Mouse (Mus musculus): ENCODE results near the gene Nt5c3b. TPM values are rescaled to one million over a fixed set of nuclear protein-coding genes. Genes with fewer than 3 reads are reported as not detected.

Nt5c3b gene
- polyA plus RNA-seq, 1 experiment from 2014 or later, result 108 TPM

DNA sequence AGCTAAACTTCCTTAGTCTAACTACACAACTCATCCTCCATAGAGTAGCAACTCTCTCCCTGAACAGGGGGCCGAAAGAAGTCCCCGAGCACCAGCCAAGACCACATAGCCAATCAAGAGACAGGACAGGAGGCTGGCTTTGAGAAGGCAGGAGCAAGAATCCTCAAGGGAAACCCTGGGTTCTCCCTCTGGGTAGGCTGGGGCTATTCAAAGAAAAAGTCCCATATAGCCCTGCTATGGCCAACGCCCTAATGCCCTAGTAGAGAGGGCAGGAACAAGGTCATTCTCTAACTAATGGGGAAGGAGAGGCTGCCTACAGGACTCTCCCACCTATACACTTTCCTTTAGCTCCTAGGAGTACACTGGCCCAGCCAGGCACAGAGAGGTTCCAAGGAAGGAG is 56.6 kb downstream of the Nt5c3b start:
- Histone ChIP-seq H3K4me1 (ENCODE audit: control insufficient read depth, insufficient read depth, low read length) (peaks cover 28% of the 10 kb centered on the region), H3K4me3 (ENCODE audit: low read depth, low read length) (no peak overlapping the region), H3K4me2 (ENCODE audit: low read depth, low read length) (no peak overlapping the region), H3K9ac (ENCODE audit: low read depth, low read length) (no peak overlapping the region), H3K27ac (replicated peaks; ENCODE audit: low read depth, low read length) (no peak overlapping the region), H3K27me3 (replicated peaks; ENCODE audit: control insufficient read depth, insufficient read depth, low read length) (no peaks in the 10 kb centered on the region), H3K36me3 (ENCODE audit: control insufficient read depth, insufficient read depth, low read length) (peaks cover 59% of the 10 kb centered on the region), H3K9me3 (ENCODE audit: control insufficient read depth, low read length) (no peaks in the 10 kb centered on the region)
- 83% methylated on average over 3 of the region's 3 CpGs for WGBS
- DNase-seq (ENCODE audit: low spot score) (no peak), ATAC-seq (ENCODE audit: low read depth) (no peak)

DNA sequence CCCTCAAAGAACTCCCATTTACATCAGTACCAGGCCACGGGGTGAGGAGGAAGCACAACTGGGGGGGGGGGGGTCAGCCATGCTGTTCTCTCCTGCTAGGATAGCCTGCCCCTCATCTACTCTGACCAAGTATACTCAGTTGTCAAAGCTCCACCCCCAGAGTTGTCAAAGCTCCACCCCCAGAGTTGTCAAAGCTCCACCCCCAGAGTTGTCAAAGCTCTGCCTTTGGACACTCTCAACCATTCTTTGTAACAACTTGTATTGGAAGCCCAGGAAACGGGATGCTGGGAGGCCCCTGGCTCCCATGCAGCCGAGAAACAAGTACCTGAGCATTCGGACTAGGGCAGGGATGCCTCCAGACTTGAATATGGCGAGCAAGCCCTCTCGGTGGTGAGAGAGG is 58.9 kb downstream of the Nt5c3b start:
- Histone ChIP-seq H3K9me3 (ENCODE audit: control insufficient read depth, low read length) (no peaks in the 10 kb centered on the region), H3K4me1 (ENCODE audit: control insufficient read depth, insufficient read depth, low read length) (peaks cover 13% of the 10 kb centered on the region), H3K36me3 (ENCODE audit: control insufficient read depth, insufficient read depth, low read length) (peaks cover 81% of the 10 kb centered on the region), H3K27me3 (replicated peaks; ENCODE audit: control insufficient read depth, insufficient read depth, low read length) (no peaks in the 10 kb centered on the region), H3K9ac (ENCODE audit: low read depth, low read length) (no peak overlapping the region), H3K4me2 (ENCODE audit: low read depth, low read length) (no peak overlapping the region), H3K4me3 (ENCODE audit: low read depth, low read length) (no peak overlapping the region), H3K27ac (replicated peaks; ENCODE audit: low read depth, low read length) (no peak overlapping the region)
- ATAC-seq (ENCODE audit: low read depth) (no peak), DNase-seq (ENCODE audit: low spot score) (no peak)
- WGBS, result 76% methylated on average over 6 of the region's 6 CpGs

DNA sequence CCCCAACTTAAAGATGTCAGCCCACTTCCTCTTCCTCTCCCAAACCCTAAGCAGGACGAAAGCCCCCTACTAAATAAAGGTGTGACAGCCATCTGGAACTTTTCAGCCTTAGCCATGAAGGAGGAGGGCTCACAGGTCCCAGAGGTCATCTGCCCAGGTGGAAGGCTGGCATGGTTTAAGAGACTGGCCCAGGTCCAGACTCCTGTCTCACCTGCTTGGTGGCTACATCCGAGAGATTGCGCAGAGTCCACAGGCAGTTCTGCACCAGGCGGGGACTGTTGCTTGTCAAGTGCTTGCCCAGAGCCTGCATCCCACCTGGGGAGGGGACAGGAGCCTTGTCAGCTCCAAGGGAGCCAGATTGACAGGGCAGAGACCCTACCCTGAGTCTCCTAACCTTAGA is 62.3 kb downstream of the Nt5c3b start:
- no peak for DNase-seq (ENCODE audit: low spot score)
- Histone ChIP-seq H3K9me3 (ENCODE audit: control insufficient read depth, low read length) (no peaks in the 10 kb centered on the region), H3K36me3 (ENCODE audit: control insufficient read depth, insufficient read depth, low read length) (peaks cover 92% of the 10 kb centered on the region), H3K4me3 (ENCODE audit: low read depth, low read length) (no peak overlapping the region), H3K27ac (replicated peaks; ENCODE audit: low read depth, low read length) (no peak overlapping the region), H3K27me3 (replicated peaks; ENCODE audit: control insufficient read depth, insufficient read depth, low read length) (no peaks in the 10 kb centered on the region), H3K4me2 (ENCODE audit: low read depth, low read length) (no peak overlapping the region), H3K4me1 (ENCODE audit: control insufficient read depth, insufficient read depth, low read length) (no peaks in the 10 kb centered on the region), H3K9ac (ENCODE audit: low read depth, low read length) (no peak overlapping the region)
- ATAC-seq (ENCODE audit: low read depth), result no peak
- 90% methylated on average over 4 of the region's 4 CpGs for WGBS

DNA sequence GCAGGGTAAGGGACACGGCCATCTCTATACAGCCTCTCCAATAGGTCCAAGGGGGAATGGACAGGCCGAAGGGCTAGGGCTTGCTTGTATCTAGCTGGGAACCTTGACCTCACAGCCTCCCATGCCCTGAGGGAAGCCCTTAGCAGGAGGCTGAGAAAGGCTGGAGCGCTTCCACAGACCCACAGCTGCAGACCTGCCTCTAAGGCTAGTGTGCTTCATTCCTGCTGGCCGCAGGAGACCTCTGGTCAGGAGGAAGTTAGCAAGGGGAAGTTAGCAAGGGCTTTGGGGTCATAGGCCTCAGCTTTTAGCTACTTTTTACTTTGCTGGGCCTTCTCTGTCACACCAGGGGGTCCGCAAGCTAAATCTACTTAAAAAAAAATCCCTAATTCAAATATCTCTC is 63.2 kb downstream of the Nt5c3b start:
- H3K27ac ChIP-seq (replicated peaks; ENCODE audit: low read depth, low read length), result no peak overlapping the region
- peaks cover 92% of the 10 kb centered on the region for H3K36me3 ChIP-seq (ENCODE audit: control insufficient read depth, insufficient read depth, low read length)
- DNase-seq (ENCODE audit: low spot score), result no peak
- no peak for ATAC-seq (ENCODE audit: low read depth)
- H3K4me1 ChIP-seq (ENCODE audit: control insufficient read depth, insufficient read depth, low read length), result no peaks in the 10 kb centered on the region
- 85% methylated on average over 4 of the region's 5 CpGs for WGBS
- H3K9ac ChIP-seq (ENCODE audit: low read depth, low read length), result no peak overlapping the region
- no peak overlapping the region for H3K4me2 ChIP-seq (ENCODE audit: low read depth, low read length)
- no peak overlapping the region for H3K4me3 ChIP-seq (ENCODE audit: low read depth, low read length)
- H3K27me3 ChIP-seq (replicated peaks; ENCODE audit: control insufficient read depth, insufficient read depth, low read length), result no peaks in the 10 kb centered on the region
- H3K9me3 ChIP-seq (ENCODE audit: control insufficient read depth, low read length), result no peaks in the 10 kb centered on the region

DNA sequence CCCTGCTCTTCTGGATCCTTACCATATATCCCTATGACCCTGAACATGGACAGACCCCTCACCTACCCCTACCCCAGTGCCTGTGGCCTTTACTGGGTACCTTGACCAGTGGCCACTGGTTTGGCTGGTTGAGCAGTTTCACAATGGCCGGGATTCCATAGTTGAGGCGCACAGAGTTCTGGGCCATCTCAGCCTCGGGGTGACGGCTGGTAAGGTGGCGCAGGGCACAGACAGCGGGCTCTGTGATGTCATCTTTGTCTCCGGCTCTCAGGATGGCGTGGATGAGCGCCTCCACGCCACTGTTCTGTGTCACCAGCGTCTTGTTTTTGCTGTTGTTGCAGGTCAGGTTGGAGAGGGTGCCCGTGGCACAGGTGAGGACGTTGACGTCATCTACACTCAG is 63.6 kb downstream of the Nt5c3b start:
- no peak for DNase-seq (ENCODE audit: low spot score)
- H3K36me3 ChIP-seq (ENCODE audit: control insufficient read depth, insufficient read depth, low read length), result peaks cover 92% of the 10 kb centered on the region
- H3K4me2 ChIP-seq (ENCODE audit: low read depth, low read length), result no peak overlapping the region
- no peak overlapping the region for H3K9ac ChIP-seq (ENCODE audit: low read depth, low read length)
- H3K9me3 ChIP-seq (ENCODE audit: control insufficient read depth, low read length), result no peaks in the 10 kb centered on the region
- 96% methylated on average over 14 of the region's 14 CpGs for WGBS
- H3K4me1 ChIP-seq (ENCODE audit: control insufficient read depth, insufficient read depth, low read length), result no peaks in the 10 kb centered on the region
- no peak for ATAC-seq (ENCODE audit: low read depth)
- no peak overlapping the region for H3K4me3 ChIP-seq (ENCODE audit: low read depth, low read length)
- no peaks in the 10 kb centered on the region for H3K27me3 ChIP-seq (replicated peaks; ENCODE audit: control insufficient read depth, insufficient read depth, low read length)
- H3K27ac ChIP-seq (replicated peaks; ENCODE audit: low read depth, low read length), result no peak overlapping the region

DNA sequence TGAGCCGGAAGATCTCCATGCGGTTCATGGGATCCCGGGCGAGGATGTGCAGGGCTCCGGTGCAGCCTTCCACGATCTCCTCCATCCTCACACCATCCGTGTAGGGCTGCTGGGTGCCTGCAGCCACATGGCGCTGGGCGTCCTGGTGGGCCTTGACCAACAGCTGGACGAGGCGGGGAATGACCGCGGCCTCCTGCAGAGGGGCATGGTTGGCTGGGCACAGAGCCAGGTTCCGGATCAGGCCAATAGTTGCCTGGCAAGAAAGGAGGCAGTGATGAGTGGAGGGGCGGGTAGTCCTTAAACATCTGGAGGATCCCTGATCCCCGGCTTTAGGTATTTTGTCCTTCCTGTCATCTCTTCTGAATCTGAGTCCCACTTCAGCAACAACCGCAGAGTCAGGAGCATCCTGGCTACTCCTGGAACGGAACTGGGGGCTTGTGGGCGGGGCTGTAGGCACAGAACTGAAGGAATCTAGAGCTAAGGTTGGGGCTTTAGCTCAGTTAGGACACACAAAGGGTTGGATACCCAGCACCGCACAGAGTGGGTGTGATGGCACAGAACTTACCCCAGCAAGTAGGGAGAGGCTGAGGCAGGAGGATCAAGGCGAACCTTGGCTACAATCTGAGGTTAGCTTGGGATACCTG is 64.7 kb downstream of the Nt5c3b start:
- no peak for DNase-seq (ENCODE audit: low spot score)
- 89% methylated on average over 21 of the region's 21 CpGs for WGBS
- Histone ChIP-seq H3K4me2 (ENCODE audit: low read depth, low read length) (no peak overlapping the region), H3K4me3 (ENCODE audit: low read depth, low read length) (no peak overlapping the region), H3K9ac (ENCODE audit: low read depth, low read length) (no peak overlapping the region), H3K4me1 (ENCODE audit: control insufficient read depth, insufficient read depth, low read length) (no peaks in the 10 kb centered on the region), H3K36me3 (ENCODE audit: control insufficient read depth, insufficient read depth, low read length) (peaks cover 93% of the 10 kb centered on the region), H3K27ac (replicated peaks; ENCODE audit: low read depth, low read length) (no peak overlapping the region), H3K9me3 (ENCODE audit: control insufficient read depth, low read length) (no peaks in the 10 kb centered on the region), H3K27me3 (replicated peaks; ENCODE audit: control insufficient read depth, insufficient read depth, low read length) (no peaks in the 10 kb centered on the region)
- no peak for ATAC-seq (ENCODE audit: low read depth)

DNA sequence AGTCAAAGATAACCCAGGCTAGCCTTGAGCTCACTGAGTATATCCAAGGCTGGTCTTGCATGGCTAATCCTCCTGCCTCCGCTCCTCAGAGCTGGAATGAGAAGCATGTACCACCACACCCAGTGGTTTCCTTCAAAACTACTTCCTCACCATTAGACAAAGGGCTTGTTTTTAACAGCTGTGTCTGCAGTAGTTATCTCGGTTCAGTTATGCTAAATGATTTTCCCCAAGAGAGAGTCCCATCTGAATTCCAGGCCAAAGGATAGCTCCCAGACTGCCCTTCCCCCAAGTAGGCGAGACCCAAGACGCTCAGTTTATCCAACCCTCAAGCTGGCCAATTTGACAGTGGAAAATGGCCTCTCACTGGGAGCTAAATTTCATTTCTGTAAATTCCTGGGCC is 65.6 kb downstream of the Nt5c3b start:
- DNase-seq (ENCODE audit: low spot score) (no peak), ATAC-seq (ENCODE audit: low read depth) (no peak)
- peaks cover 93% of the 10 kb centered on the region for H3K36me3 ChIP-seq (ENCODE audit: control insufficient read depth, insufficient read depth, low read length)
- H3K9me3 ChIP-seq (ENCODE audit: control insufficient read depth, low read length), result no peaks in the 10 kb centered on the region
- H3K4me3 ChIP-seq (ENCODE audit: low read depth, low read length), result no peak overlapping the region
- H3K4me1 ChIP-seq (ENCODE audit: control insufficient read depth, insufficient read depth, low read length), result no peaks in the 10 kb centered on the region
- WGBS, result 62% methylated on average over 4 of the region's 4 CpGs
- no peak overlapping the region for H3K27ac ChIP-seq (replicated peaks; ENCODE audit: low read depth, low read length)
- H3K4me2 ChIP-seq (ENCODE audit: low read depth, low read length), result no peak overlapping the region
- no peak overlapping the region for H3K9ac ChIP-seq (ENCODE audit: low read depth, low read length)
- H3K27me3 ChIP-seq (replicated peaks; ENCODE audit: control insufficient read depth, insufficient read depth, low read length), result no peaks in the 10 kb centered on the region

DNA sequence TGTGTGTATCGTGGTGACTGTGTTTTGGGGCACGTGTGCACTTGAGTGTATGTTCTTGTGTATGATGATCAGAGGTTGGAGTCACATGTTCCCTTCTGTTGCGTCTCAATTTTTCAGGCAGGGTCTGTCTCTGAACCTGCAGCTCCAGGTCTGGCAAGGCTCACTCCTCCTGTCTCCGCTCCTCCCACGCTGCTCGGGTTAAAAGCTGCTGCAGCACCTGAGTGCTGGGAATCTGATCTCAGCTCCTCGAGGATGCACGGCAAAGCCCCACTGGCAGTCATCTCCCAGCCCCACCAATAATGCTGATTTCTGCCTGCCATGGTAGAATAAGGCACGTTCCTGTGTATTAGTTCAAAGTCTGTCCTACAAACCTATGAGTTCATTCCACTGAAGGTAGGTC is 66.5 kb downstream of the Nt5c3b start:
- no peaks in the 10 kb centered on the region for H3K9me3 ChIP-seq (ENCODE audit: control insufficient read depth, low read length)
- no peak overlapping the region for H3K4me2 ChIP-seq (ENCODE audit: low read depth, low read length)
- ATAC-seq (ENCODE audit: low read depth) (no peak), DNase-seq (ENCODE audit: low spot score) (no peak)
- no peak overlapping the region for H3K4me3 ChIP-seq (ENCODE audit: low read depth, low read length)
- H3K36me3 ChIP-seq (ENCODE audit: control insufficient read depth, insufficient read depth, low read length), result peaks cover 92% of the 10 kb centered on the region
- H3K27ac ChIP-seq (replicated peaks; ENCODE audit: low read depth, low read length), result no peak overlapping the region
- no peaks in the 10 kb centered on the region for H3K27me3 ChIP-seq (replicated peaks; ENCODE audit: control insufficient read depth, insufficient read depth, low read length)
- H3K9ac ChIP-seq (ENCODE audit: low read depth, low read length), result no peak overlapping the region
- 94% methylated on average over 9 of the region's 9 CpGs for WGBS
- no peaks in the 10 kb centered on the region for H3K4me1 ChIP-seq (ENCODE audit: control insufficient read depth, insufficient read depth, low read length)
